Mouse (Mus musculus): ENCODE data around the gene 1700023F06Rik. TPM values are rescaled to one million over a fixed set of nuclear protein-coding genes. Genes with fewer than 3 reads are reported as not detected.

1700023F06Rik gene
- polyA plus RNA-seq (2015; fragmentation: Nextera tagmentation; extraction: Ambion mirVana): 0.75 and 0.98 TPM in 2 replicates

DNA sequence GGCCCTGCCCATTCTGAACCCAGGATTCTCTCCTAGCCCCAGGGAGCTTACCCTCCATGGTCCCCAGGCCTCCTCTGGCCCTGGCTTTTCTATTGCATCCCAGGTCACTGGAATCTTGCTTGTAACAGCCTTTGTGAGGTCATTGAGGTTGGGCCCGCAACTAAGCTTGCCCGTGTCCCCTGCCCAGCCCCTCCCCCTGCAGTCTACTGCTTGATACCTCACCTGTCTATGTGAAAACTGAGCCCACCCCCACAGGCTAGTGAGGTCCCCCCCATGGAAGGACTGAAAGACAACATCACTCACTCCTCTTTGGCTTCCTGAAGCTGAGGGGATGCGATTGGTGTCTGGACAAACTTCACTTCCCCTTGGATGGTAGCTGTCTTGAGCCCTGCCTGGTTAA lies at the start of gene 1700023F06Rik:
TSS of gene 1700023F06Rik (minus strand) at position 101 of the 400 bp plus-strand sequence.
- no peaks in the 10 kb centered on the region for H3K9me3 ChIP-seq
- no peak within 1 kb of the TSS for H3K9ac ChIP-seq (replicated peaks)
- no peak within 1 kb of the TSS for H3K27ac ChIP-seq (replicated peaks)
- 76% methylated on average over 3 of the region's 3 CpGs for WGBS
- no peak within 1 kb of the TSS for H3K4me2 ChIP-seq (replicated peaks)
- no peaks in the 10 kb centered on the region for H3K4me1 ChIP-seq
- no peaks in the 10 kb centered on the region for H3K27me3 ChIP-seq
- no peaks in the 10 kb centered on the region for H3K36me3 ChIP-seq
- no peak within 1 kb of the TSS for H3K4me3 ChIP-seq
- ATAC-seq (replicated peaks): no peak

DNA sequence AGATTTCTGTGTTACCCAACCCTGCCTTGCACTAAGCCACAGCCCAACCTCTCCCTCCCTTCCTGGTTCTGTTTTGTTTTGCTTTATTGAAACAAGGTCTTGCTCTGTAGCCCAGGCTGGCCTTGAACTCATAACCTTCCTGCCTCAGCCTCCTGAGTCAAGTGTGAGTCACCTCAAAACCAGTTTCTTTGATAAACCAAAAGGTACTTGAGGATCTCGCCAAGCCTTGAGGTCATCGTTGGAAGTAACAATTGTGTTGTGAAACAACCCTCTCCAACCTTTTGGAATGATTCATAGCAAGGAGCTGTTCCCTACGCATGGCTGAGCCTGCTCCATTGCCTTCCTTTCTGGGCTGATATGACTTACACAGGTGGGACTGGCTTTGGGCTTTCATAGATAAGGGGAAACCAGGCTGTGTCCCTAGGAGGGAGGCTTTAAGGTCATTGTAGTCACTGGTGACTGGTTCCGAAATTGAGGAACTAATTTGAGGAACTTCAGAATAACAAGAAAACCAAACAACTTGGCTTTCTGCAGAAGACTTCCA lies 49.7 kb upstream of the 1700023F06Rik start:
- Histone ChIP-seq H3K9ac (replicated peaks) (no peak overlapping the region), H3K9me3 (no peaks in the 10 kb centered on the region), H3K4me1 (peaks cover 4% of the 10 kb centered on the region; the same call in 1 of the 2 replicates), H3K27ac (replicated peaks) (no peak overlapping the region), H3K4me2 (replicated peaks) (no peak overlapping the region), H3K36me3 (no peaks in the 10 kb centered on the region), H3K4me3 (no peak overlapping the region), H3K27me3 (no peaks in the 10 kb centered on the region)
- 90% methylated on average over 4 of the region's 4 CpGs for WGBS
- ATAC-seq (replicated peaks): no peak

DNA sequence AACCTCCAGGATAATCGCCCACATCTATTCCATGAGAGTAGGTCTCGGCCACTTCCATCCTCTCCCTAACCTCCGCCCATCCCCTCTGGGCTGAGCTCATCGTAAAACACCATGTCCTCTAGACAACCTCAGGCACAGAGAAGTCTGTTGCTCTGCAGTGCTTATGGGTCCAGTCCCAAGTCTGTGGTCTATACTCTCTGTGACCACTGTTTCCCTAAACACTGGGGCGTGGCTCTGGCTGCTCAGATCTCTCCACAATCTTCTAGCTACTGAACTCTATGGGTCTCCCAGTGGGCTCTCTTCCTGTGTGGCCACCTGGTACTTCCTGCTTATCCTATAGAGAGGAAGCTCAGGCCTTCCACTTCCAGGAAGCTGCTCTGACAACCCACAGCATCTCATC lies 45.2 kb upstream of the 1700023F06Rik start:
- Histone ChIP-seq H3K36me3 (no peaks in the 10 kb centered on the region), H3K4me2 (replicated peaks) (no peak overlapping the region), H3K4me1 (no peaks in the 10 kb centered on the region), H3K9me3 (no peaks in the 10 kb centered on the region), H3K27me3 (no peaks in the 10 kb centered on the region), H3K27ac (replicated peaks) (no peak overlapping the region), H3K4me3 (no peak overlapping the region), H3K9ac (replicated peaks) (no peak overlapping the region)
- ATAC-seq (replicated peaks): no peak
- WGBS: 93% methylated on average over 5 of the region's 5 CpGs

DNA sequence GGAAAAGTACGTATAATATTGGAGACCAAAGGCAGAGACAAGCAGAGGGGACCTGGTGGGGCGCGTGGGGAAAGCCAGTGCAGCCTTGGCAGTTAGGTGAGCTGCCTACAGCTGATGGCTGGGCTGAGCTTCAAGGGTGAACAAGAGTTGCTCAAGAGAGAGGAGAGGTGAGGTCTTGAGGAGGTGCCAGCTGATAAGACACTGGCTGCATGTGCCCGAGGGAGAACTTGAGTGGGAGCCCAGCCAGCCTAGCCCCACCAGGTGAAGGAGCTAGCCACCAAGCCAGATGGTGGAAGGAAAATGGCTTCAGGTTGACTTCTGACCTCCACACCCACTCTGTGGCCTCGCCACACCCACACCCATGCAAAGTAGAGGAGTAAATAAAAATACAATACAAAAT lies 44.0 kb upstream of the 1700023F06Rik start:
- ATAC-seq (replicated peaks): no peak
- Histone ChIP-seq H3K9ac (replicated peaks) (no peak overlapping the region), H3K4me1 (peaks cover 10% of the 10 kb centered on the region), H3K27me3 (no peaks in the 10 kb centered on the region), H3K4me2 (replicated peaks) (no peak overlapping the region), H3K4me3 (no peak overlapping the region), H3K9me3 (no peaks in the 10 kb centered on the region), H3K27ac (replicated peaks) (no peak overlapping the region), H3K36me3 (no peaks in the 10 kb centered on the region)
- WGBS: 94% methylated on average over 5 of the region's 5 CpGs

DNA sequence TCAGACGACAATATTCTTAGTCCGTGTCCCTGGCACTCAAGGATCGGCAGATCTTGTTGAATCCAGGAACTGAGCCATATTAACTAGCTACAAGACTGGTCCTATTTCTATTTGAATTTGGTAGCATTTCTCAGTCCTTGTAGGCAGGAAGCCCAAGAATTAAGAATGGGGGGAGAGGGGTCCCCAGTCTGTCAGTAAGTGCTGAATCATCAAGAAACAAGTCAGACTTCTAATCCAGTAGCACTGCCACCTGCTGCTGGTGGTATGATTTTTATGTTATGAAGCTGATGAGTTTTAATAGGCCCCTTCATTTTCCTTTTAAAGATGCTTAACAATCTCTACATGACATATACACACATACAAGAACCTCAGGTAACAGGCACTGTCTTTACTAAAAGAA lies 42.0 kb upstream of the 1700023F06Rik start:
- H3K27me3 ChIP-seq: no peaks in the 10 kb centered on the region
- 91% methylated on average over 3 of the region's 3 CpGs for WGBS
- ATAC-seq (replicated peaks): no peak
- no peak overlapping the region for H3K9ac ChIP-seq (replicated peaks)
- no peak overlapping the region for H3K4me3 ChIP-seq
- H3K9me3 ChIP-seq: no peaks in the 10 kb centered on the region
- H3K4me2 ChIP-seq (replicated peaks): no peak overlapping the region
- no peaks in the 10 kb centered on the region for H3K36me3 ChIP-seq
- peaks cover 19% of the 10 kb centered on the region for H3K4me1 ChIP-seq
- H3K27ac ChIP-seq (replicated peaks): no peak overlapping the region

DNA sequence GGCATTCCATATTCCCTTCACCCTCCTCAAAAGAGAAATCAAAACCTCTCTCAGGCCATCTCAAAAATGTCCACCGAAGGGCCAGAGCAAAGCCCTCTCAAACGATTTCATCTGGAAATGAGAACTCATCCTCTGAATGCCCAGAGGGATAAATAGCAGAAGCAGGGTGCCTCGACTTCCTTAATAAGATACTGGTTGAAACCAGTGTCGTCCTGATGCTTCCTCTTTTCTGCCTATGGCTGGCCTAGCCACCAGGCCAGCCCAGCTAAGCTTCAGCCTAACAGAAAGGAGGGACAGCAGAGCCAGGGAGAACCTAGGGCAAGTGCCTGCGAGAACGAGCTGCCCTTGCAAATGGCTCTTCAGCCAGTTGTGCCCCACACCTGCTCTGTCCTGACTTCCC lies 41.2 kb upstream of the 1700023F06Rik start:
- H3K9me3 ChIP-seq: no peaks in the 10 kb centered on the region
- no peak overlapping the region for H3K9ac ChIP-seq (replicated peaks)
- no peak overlapping the region for H3K27ac ChIP-seq (replicated peaks)
- no peak overlapping the region for H3K4me2 ChIP-seq (replicated peaks)
- H3K27me3 ChIP-seq: no peaks in the 10 kb centered on the region
- H3K4me1 ChIP-seq: peaks cover 19% of the 10 kb centered on the region
- WGBS: 67% methylated on average over 6 of the region's 6 CpGs
- no peaks in the 10 kb centered on the region for H3K36me3 ChIP-seq
- H3K4me3 ChIP-seq: no peak overlapping the region
- ATAC-seq (replicated peaks): no peak

DNA sequence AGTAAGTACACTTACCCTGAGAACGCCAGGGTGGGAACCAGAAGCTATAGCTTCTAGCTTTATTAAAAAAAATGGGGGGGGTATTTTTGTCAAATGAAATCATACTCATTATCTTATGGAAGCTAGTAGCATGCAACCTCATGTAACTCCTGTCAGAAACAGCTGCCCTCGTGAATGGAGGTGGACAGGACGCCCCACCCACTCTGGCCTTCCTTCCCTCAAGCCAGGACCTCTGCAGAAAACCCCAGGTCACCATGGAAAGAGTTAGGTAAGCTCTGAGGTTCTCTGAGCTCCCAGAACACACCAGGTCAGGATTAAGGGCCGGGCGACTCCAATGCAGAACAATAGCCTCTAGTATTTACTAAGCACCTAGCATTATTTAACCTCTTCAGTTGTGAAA lies 40.5 kb upstream of the 1700023F06Rik start:
- H3K27ac ChIP-seq (replicated peaks): no peak overlapping the region
- H3K9me3 ChIP-seq: no peaks in the 10 kb centered on the region
- no peak overlapping the region for H3K4me3 ChIP-seq
- no peaks in the 10 kb centered on the region for H3K27me3 ChIP-seq
- no peaks in the 10 kb centered on the region for H3K36me3 ChIP-seq
- ATAC-seq (replicated peaks): no peak
- H3K4me2 ChIP-seq (replicated peaks): no peak overlapping the region
- peaks cover 19% of the 10 kb centered on the region for H3K4me1 ChIP-seq
- no peak overlapping the region for H3K9ac ChIP-seq (replicated peaks)
- WGBS: 70% methylated on average over 5 of the region's 5 CpGs

DNA sequence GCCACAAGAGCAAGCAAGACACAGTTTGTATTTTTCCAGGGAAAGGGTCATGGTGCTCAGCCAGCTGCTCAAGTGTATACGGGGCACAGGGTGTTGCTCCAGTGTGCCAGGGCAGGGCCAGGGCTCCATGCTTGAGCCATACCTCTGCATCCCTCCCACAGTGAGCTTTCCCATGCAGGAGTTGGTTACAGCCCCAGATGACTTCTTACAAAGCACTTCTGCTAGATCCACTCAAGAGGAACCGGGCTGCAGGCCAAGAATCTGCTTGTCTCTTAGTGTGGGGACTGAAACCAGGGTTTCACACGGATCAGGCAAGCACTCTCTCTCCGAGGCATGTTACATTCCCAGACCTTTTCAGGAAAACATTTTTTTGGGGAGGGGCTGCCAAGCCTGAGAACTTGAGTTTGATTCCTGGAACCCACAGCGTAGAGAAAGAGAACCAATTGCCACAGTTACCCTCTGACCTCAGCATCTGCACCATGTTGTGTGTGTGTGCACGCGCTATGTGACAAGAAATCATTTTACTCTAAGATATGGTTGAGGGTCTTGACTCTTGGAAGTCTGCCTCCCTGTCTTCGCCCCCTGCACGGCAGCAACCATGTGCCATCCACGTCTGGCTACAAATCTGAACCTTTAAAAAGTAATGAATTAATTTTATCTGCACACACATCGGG lies 39.3 kb upstream of the 1700023F06Rik start:
- ATAC-seq (replicated peaks): peak; percentile 73
- no peaks in the 10 kb centered on the region for H3K36me3 ChIP-seq
- H3K27ac ChIP-seq (replicated peaks): peak overlapping the region; percentile 54
- no peak overlapping the region for H3K4me2 ChIP-seq (replicated peaks)
- no peaks in the 10 kb centered on the region for H3K9me3 ChIP-seq
- no peak overlapping the region for H3K4me3 ChIP-seq
- H3K27me3 ChIP-seq: no peaks in the 10 kb centered on the region
- peaks cover 19% of the 10 kb centered on the region for H3K4me1 ChIP-seq
- 46% methylated on average over 11 of the region's 11 CpGs for WGBS
- no peak overlapping the region for H3K9ac ChIP-seq (replicated peaks)

DNA sequence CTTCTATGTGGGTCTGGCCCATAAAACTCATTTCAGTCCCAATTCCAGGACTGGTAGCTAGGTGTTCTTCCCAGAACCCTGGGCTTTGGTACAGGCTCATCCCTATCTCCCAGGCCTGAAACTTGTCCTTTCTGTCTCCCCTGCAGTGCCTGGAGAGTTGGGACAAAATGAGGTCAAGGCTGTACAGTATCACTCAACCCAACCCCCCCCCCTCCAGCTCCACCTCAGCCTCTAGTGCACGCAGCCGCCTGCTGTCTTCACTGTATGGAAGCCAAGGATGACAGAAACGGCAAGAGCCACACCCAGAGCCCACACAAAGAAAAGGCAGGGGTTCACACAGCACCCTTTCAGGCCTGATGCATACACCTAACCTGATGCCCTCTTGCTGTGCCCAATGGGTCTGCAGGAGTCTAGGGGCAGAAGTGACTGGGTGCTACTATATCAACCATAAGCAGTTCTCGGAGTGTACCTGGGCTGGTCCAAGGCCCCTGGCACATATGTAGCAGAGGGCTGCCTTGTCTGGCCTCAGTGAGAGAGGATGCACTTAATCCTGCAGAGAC lies 38.5 kb upstream of the 1700023F06Rik start:
- H3K9me3 ChIP-seq: no peaks in the 10 kb centered on the region
- 60% methylated on average over 4 of the region's 4 CpGs for WGBS
- H3K4me3 ChIP-seq: no peak overlapping the region
- no peaks in the 10 kb centered on the region for H3K36me3 ChIP-seq
- no peaks in the 10 kb centered on the region for H3K27me3 ChIP-seq
- peak overlapping the region; percentile 31; the same call in 1 of the 2 replicates for H3K27ac ChIP-seq (replicated peaks)
- peaks cover 20% of the 10 kb centered on the region for H3K4me1 ChIP-seq
- H3K9ac ChIP-seq (replicated peaks): no peak overlapping the region
- no peak overlapping the region for H3K4me2 ChIP-seq (replicated peaks)
- ATAC-seq (replicated peaks): no peak

DNA sequence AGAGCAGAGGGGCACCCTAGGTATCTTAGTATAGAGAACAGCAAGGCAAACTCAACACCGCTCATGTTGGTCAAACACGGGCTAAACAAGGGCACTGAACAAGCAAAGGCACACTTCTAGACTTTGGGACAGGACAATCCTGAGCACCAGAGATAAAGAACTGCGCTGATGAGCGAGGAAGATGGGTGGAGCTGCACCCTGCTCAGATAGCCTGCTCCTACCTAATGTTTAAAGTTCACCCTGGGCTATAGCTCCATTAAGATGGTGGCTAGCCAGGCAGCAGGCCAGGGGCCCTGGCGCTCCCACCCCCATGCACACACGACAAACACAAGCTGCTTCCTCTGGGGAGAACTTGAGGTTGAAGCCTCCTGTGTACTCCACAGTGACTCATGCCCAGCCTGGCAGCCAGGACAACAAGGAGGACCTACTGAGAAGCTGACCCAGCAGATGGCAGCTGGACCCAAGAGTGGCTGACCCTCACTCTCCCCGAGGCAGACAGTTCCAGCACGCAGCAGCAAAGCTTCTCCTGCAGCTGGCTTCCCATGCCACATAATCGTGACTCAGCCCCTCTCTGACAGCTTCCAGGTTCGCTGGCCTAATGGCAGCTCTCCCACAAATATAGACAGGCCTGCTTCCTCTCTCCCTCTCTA lies 37.8 kb upstream of the 1700023F06Rik start:
- H3K27me3 ChIP-seq: no peaks in the 10 kb centered on the region
- WGBS: 83% methylated on average over 10 of the region's 10 CpGs
- H3K36me3 ChIP-seq: no peaks in the 10 kb centered on the region
- no peak for ATAC-seq (replicated peaks)
- no peak overlapping the region for H3K4me2 ChIP-seq (replicated peaks)
- peak overlapping the region; percentile 31; the same call in 1 of the 2 replicates for H3K27ac ChIP-seq (replicated peaks)
- H3K9me3 ChIP-seq: no peaks in the 10 kb centered on the region
- no peak overlapping the region for H3K4me3 ChIP-seq
- H3K4me1 ChIP-seq: peaks cover 26% of the 10 kb centered on the region
- H3K9ac ChIP-seq (replicated peaks): no peak overlapping the region

DNA sequence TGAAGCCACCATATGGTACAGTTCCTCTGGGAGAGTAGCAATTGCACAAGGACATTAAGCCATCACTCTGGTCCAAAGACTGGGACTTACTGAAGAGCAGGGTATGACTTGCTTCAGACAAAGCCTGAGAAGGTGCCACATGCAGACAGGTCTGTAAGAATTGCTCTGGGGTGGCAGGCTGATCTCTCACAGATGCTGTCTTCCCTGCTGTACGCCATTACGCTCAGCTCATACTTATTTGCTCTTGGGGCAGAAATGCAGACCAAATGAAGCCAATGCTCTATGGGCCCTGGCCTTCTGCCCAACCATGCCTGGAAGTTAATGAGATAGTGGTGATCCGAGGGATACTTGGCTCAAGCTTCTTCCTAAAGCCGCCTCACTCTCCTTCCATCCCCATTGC lies 36.5 kb upstream of the 1700023F06Rik start:
- Histone ChIP-seq H3K36me3 (no peaks in the 10 kb centered on the region), H3K4me3 (no peak overlapping the region), H3K4me1 (peaks cover 27% of the 10 kb centered on the region), H3K27me3 (no peaks in the 10 kb centered on the region), H3K9me3 (no peaks in the 10 kb centered on the region), H3K27ac (replicated peaks) (no peak overlapping the region), H3K9ac (replicated peaks) (no peak overlapping the region), H3K4me2 (replicated peaks) (no peak overlapping the region)
- WGBS: 71% methylated on average over 4 of the region's 4 CpGs
- no peak for ATAC-seq (replicated peaks)

DNA sequence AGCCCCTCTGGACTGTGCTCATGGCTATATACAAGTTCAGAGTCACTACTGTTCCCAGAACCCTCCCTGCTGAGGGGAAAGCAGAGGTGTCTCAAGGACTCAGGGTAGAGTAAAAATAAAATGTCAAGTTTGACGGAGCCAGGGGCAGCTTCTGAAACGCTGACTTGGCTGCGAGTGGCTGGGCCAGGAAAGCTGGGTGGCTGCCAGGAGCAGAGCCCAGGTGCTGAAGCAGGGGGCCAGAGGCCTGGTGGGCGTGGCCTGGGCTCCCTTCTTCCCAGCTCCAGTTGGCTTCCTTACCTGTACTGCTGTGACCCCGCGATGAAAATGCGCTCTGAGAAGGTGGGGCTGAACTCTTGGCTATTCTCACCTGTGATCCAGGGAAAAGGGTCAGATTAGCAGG lies 32.4 kb upstream of the 1700023F06Rik start:
- no peak overlapping the region for H3K9ac ChIP-seq (replicated peaks)
- ATAC-seq (replicated peaks): no peak

More for the DNA sequence above, 32.4 kb upstream of the 1700023F06Rik start:
- Histone ChIP-seq H3K4me2 (replicated peaks) (no peak overlapping the region), H3K4me1 (0 out of 2 replicates have a peak, but pooled peaks cover 8% of the 10 kb centered on the region), H3K9me3 (no peaks in the 10 kb centered on the region), H3K36me3 (peaks cover 12% of the 10 kb centered on the region), H3K27me3 (no peaks in the 10 kb centered on the region), H3K4me3 (no peak overlapping the region), H3K27ac (replicated peaks) (no peak overlapping the region)
- 48% methylated on average over 7 of the region's 7 CpGs for WGBS
